Mouse (Mus musculus) MN1 (cell line): ENCODE results near the gene Snx20.
"Not testable (repeated sequence)": the region's sequence is repeated elsewhere in the genome, so short reads cannot be mapped to it uniquely, and the experiment has no call there.

Source experiments
- DNase-seq: peaks from one replicate; pipeline ENCODE4 v3.0.0-alpha.2; 2016; ENCODE audit warnings: low spot score

Gene Snx20

GRCm38 (mm10) chr8:88635474-88636397 is at the start of gene Snx20:
Gene Snx20, minus strand, starts transcription at chr8:88636128.
- no peak for DNase-seq

- DNase-seq: no peak
Measured at GRCm38 (mm10) chr8:88683656-88684289, 47.8 kb upstream of the Snx20 start.

GRCm38 (mm10) chr8:88681046-88681445 is 45.1 kb upstream of the Snx20 start:
- no peak for DNase-seq

DNA sequence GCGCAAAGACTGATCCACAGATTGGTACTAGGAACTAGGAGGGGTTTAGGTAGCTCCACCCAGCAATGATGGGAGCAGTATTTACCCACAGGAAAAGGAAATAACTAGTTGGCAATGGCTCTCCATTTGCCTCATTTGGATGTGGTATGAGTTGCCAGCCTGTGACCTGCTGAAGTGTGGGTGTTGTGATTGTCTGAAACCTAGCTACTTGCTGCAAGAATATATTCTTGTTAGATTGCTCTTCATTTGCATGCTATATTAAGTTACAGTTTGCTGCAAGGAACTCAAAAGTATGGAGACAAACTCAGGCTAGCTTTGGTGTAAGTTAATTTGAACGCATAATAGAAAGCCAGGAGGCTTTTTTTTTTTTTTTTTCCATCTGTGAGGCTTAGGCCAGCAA is 44.6 kb upstream of the Snx20 start:
- no peak for DNase-seq

DNA sequence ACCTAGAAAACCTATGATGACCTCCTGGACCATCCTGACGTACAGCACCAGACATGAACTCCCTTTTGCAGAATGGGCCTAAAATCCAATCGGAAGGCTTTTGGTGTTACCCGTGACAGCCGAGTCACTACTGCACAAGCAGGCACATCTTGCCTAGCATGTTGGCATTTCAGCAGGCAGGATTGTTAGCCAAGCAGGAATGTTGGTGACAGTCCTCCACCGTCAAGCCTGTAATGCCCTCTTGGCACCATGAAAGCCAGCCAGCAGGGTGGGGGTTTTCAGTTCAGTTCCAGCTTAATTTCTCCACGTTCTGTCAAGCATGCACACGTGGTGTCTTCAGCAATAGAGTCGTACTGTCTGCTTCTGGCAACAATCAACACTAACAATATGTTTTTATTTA is 41.1 kb upstream of the Snx20 start:
- no peak for DNase-seq

- DNase-seq: no peak
Measured at GRCm38 (mm10) chr8:88675372-88676165, 39.6 kb upstream of the Snx20 start.

DNA sequence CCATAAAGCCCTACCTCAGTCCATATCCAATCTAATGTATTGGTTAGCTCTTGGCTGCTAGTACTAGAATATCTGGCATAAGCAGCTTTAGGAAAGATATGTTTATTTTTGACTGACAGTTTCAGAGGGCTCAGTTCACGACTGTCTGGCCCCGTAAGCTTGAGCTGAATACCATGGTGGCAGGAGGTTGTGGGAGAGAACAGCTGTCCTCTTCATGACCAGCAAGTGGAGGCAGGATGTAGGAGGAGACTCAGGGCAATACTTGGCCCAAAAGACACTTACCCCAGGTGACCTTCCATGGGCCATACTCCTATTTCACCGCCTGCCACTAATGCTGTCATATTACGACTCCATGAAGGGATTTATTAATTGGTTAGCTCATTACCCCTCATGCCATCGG is 37.9 kb upstream of the Snx20 start:
- no peak for DNase-seq

DNA sequence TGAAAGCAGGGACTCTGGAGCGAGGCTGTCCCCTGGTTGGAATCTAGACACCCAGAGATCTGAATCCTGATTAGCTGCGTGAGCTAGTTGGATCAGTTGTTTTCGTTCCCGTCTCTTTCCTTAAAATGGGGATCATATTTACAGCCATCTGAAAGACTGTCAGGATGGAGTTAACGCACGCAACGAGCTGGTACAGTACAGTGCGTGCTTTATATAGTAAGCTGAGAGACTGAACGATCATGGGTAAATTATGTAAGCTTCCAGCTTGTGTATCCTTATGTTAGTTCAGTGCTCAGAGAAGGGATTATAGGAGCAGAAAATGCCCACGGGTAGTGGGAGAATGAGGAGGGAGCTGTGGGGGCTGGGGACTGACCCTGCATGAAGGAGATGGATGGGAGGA is 35.6 kb upstream of the Snx20 start:
- no peak for DNase-seq

DNA sequence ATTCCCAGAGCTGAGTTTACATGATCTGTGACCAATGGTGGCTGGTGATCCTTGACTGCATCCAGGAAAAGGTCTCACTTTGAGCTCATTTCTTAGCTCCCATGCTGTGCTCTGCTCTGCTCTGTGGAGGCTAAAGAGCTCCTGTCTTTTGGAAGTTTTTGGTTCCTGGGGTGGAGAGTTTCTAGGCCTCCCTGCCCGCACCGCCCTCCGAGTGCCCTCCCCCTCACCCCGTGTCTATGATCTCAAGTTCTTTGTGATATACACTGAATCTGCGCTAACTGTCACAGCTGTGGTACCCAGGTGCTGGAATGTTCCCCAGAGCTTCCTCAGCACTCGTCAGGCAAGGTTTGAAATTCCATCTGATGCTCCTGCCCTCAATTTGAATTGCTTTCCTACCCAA is 34.9 kb upstream of the Snx20 start:
- DNase-seq: no peak

DNA sequence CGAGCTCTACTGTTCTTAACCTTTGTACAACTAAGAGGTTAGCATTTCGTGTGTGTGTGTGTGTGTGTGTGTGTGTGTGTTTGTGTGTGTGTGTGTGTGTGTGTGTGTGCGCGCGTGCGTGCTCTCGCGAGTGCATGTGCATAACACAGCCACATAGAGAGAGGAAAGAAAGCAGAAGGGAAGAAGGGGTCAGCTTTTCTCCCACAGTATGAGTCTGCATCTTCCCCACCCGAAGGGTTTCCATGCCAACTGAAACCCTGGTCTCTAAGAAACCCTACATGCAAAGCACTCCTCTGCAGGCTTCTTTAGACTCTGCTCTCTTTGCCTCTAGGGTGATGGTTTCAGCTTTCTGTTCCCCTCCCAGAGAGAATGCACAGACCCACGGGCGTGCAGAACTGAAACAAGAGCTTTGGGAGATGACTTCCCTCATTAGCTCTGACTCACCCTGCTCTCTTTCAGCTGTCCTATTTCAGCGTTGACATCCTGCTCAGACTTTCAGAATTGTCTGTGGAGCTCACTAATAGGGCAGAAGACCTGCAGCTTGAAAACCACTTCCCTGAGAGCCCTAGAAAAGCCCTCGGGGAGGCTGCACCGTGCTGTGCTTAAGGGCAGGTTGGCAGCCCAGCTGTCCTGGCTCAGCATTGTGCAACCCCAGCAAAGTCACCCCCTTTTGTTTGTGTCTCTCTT is 32.6 kb upstream of the Snx20 start:
- DNase-seq: no peak

DNA sequence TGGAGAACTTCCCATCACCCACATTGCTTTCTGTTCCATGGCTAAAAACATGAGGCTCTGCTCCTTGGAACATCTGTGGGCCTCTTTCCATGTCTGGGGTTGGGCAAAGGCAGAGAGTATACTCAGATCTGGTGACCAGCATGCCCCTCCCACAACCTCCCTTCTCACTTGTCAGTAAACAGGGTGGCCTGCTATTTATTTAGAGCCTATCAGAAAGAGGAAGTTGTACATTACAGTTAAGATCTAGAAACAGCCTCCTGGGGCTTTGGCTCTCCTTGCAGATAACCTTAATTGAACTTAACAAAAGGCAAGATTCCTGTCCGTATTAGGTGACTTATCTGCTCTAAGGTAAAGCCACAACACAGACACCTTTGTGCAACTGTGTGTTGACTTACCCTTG is 30.5 kb upstream of the Snx20 start:
- DNase-seq: no peak

DNA sequence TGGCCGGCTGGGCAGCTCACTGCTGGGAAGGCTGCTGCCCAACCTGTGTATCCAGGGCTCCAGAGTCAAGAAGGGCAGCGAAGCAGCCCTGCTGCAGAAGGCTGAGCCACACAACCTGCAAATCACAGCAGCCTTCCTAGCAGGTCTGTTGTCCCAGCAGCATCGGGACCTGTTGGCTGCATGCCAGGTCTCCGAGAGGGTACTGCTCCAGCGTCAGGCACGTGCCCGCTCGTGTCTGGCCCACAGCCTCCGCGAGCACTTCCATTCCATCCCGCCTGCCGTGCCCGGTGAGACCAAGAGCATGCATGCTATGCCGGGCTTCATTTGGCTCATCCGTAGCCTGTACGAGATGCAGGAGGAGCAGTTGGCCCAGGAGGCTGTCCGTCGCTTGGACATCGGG is 29.0 kb upstream of the Snx20 start:
- DNase-seq: no peak

- no peak for DNase-seq
Measured at GRCm38 (mm10) chr8:88664121-88664520, 28.2 kb upstream of the Snx20 start.

- no peak for DNase-seq
Measured at GRCm38 (mm10) chr8:88662401-88662821, 26.5 kb upstream of the Snx20 start.

DNA sequence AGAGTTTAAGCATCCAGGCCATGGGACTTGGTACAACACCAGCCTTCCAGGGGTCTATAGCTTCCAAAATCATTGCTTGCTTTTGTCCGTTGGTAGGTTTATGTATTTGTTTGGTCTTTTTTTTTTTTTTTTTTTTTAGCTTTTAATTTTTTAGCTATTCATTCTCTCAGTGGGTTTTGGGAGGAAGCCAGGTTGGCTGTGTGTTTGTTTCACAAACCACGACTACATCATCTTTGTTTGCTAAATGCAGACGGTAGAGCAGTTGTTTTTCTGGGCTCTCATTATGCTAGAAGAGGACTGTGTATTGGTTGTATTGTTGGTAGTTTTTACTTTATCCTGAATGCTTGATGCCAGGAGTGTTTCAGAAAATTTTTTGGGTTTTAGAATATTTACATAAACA is 23.9 kb upstream of the Snx20 start:
- no peak for DNase-seq

DNA sequence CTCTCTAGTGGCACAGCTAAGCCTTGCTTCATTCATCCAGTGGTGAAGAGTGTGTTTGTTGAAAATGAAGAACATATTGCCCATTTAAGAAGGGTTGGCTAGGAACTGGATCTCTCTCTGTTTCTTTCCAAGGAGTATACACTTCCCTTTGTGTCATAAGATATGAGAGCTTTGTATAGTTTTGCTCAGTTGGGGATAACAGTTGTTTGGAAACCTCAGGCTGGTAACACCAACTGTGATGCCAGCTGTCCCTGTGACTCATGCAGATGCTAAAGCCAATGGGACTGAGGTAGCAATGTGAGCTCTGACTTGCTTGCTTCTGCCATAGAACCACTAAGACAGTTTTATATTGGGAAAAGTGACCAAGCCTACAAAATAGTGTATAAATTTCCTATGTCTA is 19.4 kb upstream of the Snx20 start:
- no peak for DNase-seq

DNA sequence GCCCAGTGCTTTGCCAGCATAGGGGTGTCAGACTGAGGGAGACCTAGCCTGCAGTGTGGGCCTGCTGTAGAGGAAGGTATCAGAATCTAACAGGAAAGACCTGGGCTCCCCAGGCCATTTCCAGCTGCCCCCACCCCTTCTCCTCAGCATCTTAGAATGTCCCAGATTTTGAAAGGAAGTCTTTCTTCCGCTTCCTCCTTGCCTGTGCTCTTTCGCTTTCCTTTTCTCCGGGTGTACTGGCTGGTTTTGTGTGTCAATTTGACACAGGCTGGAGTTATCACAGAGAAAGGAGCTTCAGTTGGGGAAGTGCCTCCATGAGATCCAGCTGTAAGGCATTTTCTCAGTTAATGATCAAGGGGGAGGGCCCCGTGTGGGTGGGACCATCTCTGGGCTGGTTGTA is 15.2 kb upstream of the Snx20 start:
- not testable (repeated sequence) for DNase-seq

DNA sequence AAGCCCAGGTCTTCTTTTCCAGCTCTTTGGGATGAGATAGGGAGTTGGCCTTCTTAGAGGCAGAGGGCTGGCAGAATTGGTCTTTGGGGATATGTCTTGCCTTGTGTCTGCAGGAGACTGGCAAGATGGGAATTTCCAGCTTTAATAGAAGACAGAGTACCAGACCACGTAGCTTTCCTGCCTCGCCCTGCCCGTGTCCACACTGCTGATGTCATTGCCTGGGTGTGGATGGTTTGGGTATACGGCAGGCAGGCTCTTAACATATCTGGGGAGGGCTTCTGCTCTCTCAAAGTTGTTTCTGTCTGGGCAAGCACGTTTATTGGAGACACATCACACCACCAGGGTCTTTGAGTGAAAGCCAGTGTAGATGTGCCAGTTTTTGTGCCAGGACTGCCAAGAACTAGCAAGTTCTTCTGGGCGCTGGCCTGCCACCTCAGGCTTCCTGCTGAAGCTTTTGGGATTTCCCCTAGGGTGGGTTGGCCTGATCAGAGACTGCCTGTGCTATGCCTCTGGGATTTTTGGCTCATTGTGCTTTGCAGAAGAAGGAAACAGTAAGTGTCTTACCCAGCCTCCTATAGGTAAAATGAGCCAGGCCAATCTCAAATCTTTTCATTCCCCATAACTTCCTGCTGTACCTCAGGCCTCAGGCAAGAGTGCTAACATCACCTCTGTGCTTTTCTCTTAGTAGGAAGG is 14.2 kb upstream of the Snx20 start:
- no peak for DNase-seq

DNA sequence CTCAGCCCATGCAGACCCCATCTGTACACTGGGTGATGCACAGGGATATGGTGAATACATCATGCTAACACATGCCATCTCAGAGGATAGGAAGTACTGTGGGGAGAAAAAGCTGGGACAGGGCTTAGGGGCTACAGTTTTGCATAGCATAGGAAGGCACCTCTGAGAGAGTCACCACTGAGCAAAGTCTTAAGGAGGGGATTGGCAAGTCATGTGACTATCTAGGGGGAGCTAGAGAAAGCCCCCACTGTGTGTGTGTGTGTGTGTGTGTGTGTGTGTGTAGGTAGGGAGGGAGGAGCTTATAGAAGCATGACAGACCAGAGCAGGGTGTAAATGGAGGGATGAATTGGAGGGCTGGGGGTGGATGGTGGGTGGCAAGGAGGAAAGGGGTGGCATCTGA is 12.4 kb upstream of the Snx20 start:
- no peak for DNase-seq

DNA sequence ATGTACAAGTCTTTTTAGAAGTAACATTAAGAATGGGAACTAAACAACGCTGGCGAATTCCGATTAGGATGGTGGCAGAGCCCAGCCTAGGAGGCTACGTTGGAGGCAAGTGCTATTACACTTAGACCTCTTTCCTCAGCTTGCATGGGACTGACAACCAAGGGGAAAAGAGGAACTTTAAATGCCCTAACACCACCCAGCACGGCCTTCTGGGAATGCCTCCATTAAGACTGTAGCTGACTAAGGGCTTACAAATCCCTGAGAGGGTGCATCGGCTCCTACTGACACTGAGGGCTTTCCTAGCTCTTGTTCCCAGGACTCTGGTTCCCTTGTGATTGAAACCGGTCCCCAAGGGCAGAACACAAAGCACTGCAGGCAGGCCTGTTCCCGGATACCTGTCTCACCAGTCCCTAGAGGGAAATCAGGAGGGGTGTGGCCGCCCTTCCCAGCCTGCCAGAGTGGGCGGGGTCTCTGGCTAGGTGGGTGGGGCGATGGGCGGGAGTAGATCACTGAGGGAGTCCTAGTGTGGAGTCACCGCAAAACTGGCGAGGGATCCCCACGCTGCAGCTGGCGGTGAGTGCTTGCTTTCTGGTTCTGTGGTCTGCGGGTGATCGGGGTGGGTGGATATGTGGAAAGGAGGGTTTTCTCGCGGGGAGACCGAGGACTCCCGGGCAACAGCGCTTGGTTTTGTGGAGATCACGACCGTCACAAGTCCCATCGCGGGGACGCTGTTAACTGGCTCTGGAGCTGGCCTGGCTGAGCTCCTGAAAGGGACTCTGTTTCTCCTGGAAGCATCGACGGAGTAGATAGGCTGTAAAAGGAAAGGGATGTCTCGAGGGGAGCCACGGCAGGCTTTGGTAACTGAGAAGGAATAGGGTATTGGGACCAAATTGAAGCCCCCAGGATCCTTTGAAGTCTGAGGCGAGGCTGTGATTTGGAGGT is 11.2 kb upstream of the Snx20 start, which contains the start of gene Nod2:
TSS of gene Nod2 (plus strand) at position 479 of the 942 bp plus-strand sequence.
- no peak for DNase-seq
